Mouse (Mus musculus): ENCODE data around the gene Gm10762.
"Not testable (repeated sequence)": the region's sequence is repeated elsewhere in the genome, so short reads cannot be mapped to it uniquely, and the experiment has no call there.

Gene Gm10762

DNA sequence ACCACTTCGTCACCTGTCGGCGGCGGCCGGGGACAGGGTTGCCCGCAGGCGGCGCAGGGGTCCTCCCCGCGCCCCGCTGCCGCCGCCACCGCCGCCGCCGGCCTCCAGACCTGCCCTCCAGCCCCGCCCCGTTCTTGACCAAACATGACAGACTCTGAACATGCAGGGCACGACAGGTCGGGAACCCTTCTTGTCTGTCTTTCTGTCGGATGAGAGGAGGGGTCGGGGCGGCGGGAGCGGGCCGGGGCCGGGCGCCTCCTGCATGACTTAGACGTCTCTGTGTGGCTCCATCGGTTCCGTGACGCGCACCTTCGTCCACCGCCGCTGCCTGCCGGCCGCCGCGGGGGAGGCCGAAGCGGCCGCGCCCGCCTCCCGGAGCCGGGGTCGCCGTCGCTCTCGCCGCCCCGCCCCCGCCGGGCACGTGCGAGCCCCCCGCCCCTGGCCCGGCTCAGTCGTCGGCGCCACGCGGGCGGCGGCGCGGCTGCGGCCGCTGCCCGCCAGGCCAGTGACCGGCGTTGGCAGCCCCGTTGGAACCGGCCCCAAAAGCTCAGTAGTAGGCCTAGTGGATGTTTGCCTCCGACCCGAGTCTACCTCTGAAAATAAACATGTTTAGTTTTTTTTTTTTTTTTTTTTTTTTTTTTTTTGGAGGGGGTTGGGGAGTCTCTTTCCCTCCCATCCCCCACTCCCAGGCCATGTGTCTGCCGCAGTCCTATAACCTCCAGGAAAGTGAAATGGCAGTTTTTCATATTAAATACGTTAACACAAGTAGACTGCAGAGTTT lies at the start of gene Gm10762:
Gene Gm10762 (minus strand): TSS at position 65 of the 781 bp plus-strand sequence.
- DNase-seq (ENCODE audit: extremely low read depth, low read depth): no peak

DNA sequence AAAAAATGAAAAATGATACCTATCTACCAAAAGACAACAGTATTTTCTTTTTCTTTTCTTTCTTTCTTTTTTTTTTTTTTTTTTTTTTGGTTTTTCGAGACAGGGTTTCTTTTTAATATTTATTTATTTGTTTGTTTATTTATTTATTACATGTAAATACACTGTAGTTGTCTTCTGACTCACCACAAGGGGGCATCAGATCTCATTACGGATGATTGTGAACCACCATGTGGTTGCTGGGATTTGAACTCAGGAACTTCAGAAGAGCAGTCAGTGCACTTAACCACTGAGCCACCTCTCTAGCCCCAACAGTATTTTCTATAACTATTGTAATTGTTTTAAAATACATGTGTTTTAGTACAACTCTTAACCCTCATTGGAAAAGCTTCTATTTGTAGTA lies 41.3 kb upstream of the Gm10762 start:
- DNase-seq (ENCODE audit: extremely low read depth, low read depth): not testable (repeated sequence)

DNA sequence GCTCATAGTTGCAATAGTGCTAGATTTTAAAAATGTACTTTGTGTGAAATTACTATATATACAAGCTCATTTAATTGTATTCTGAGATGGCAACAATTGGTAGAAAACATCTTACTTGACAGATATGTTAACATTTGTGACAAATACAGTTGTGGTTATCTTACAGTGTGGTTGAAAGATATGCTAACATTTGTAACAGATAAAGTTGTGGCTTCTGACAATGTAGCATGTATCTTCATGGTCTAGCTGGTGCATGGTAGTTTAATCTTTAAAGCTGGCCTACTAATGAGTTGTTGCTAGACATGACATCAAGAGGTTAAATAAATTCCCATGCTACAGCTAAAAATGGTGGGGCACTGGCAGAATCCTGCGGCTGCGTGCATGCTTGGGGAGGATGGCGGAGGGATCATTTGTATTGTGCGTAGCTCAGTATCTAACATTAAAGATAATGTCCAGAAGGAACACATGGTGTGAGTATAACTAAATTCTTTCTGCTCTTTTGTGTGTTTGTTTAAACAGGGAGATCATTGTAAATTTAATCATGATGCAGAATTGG lies 38.7 kb upstream of the Gm10762 start:
- DNase-seq (ENCODE audit: extremely low read depth, low read depth): peak; percentile 17

DNA sequence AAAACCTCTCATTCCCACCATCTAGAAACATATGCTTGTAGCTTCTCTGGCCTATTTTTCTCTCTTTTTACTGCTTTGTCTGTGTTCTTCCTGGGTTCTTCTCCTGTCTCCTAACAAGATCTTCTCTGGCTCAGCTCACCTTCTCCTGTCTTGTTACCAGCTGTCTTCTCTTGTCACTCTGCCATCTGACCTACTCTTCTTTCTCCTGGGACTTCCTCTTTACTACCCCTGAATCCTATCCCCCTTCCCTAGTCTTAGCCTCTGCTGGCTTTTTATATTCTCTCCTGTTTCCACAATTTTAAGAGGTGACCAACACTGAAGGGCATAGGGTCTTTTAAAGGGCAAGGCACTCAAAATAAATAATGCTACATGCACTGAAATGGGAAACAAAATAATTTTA lies 37.3 kb upstream of the Gm10762 start:
- DNase-seq (ENCODE audit: extremely low read depth, low read depth): peak; percentile 27

DNA sequence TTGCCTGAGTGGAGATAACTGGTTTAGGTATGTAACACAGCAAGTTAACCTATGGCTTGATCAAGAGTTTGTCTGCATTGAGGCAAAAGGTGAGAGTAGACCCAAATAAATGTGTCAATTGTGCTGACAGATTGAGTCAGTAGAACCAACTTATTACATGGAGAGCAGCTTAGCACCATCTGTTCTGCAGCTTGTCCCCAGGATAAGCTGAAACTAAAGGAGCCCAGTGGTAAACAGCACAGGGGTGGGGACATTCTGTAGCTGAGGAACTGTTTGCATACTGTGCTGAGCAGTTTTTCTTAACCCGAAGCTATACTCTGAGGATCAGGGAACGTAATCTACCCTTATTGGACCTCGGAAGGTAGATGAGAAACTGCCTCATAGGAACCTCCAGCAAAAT lies 17.2 kb upstream of the Gm10762 start:
- DNase-seq (ENCODE audit: extremely low read depth, low read depth): no peak

DNA sequence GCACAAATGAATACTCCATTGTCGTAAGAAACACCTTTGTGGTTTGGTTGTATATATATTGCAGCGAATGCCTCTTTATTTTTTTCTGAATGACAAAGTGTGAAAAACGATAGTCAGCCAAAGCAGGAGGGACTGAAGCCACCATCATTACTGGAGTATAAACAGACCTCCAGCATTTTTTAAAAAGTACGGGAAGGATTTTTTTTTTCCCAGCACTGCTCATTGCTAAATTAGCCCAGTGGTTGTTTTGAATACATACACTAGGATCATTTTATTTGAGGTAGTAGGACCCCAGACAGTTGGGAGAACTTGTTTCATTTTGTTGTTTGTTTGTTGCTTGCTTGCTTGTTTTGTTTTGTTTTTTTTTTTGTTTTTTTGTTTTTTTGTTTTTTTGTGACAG lies 8.0 kb upstream of the Gm10762 start:
- peak; percentile 28 for DNase-seq (ENCODE audit: extremely low read depth, low read depth)

DNA sequence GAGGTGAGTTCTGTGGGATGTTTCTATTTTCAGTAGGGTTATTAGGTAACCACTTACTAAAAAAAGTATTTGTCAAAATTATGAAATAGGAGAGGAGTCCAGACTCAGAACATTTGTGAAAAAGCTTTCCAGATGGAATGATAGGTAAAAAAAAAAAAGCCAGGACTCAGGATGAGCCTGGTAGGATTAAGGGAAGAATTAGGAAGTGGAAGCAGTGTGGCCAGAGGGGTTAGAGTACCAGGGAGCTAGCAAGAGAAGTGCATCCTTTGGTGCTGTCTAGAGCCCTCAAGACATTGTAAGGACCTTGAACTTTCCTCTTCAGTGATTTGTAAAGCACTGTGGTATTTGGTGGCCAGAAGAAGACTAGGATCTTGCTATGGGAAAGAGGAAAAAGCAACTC lies 4.8 kb upstream of the Gm10762 start:
- no peak for DNase-seq (ENCODE audit: extremely low read depth, low read depth)

DNA sequence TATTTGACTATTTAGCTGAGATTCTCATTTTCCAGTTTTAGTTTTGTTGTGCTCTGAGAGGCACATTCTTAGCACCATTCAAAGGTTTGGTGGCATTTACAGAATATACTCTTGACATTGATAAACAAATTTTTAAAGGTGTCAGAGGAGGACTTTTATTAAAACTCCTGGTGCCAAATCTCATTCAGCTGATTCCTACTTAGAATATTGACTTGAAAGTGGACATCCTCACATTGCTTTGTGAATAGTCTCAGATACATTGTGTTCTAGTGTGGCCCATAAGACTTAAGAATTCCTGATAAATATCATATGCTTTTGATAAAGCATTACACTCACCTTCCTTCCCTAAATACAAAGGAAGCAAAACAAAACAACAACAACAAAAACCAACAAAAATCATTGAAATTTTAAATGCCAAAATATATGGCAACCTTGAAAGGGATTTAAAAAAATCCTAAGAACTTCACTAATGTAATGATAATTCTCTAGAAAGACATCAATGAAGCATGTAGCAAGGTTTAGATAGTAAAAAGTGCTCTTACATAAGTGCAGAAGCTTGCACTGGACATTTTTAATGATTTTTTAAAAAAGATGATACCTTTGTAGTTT lies 1.1 kb upstream of the Gm10762 start:
- no peak for DNase-seq (ENCODE audit: extremely low read depth, low read depth)

DNA sequence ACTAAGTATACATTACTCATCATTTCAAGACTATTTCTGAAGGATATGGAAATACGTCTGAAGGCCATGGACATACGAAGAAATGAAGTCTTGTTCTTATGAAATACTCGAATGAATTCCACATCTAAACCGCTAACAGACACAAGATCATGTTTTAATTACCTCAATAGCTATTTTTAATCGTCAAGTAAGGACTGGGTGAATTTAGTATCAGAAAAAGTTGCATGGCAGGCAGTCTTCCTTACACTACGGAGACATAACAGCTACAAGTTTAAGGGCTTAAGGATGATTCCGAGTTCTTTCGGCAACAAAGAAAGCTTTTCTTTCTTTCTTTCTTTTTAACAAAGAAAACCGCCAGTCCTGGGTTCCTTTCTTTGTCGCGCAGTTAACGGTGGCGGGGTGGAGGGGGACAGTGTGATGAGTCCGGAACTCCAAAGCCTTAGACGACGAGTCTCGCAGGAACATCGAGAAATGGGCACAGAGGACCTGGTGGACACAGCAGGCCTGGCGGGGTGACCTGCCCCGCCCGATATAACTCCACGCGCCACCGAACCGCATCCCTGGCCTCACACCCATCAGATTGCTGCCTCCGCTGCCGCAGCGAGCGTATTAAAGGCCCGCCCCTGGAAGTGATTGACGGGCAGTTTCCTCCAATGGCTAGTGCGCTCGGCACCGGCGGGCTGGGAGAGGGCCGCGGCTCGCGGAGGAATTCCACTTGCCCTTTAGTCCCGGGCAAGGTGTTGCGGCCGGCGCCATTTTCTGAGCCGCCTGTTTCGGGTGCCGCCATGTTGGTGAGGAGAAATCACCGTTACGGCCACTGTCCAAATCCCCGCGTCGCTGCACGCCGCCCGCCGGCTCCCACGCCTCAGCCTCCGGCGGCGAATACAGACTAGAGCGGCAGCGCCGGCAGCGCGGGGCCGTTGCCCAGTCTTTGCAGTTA lies 614 bp downstream of the Gm10762 start, which contains the start of gene Zc3h6:
Gene Zc3h6 (plus strand): TSS at position 762 of the 940 bp plus-strand sequence.
- DNase-seq (ENCODE audit: extremely low read depth, low read depth): peak; percentile 88

DNA sequence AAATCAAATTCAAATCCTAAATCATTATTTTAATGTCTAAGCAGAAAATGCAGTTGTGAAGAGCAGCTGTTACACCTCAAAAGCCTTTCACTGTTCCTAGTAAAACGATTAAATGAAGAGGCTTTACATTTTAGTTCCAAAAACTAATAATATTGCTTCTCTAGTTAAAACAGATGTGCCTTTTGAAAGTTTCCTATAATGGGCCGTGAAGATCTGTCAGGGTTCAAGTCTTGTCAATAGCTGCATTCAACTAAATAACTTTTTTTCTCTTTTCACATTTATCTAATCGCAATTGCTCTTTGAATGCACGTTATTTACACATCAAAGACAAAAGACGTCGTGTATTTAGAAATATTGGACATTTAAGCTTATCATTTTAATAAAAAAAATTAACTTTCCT lies 1.3 kb downstream of the Gm10762 start:
- DNase-seq (ENCODE audit: extremely low read depth, low read depth): no peak

DNA sequence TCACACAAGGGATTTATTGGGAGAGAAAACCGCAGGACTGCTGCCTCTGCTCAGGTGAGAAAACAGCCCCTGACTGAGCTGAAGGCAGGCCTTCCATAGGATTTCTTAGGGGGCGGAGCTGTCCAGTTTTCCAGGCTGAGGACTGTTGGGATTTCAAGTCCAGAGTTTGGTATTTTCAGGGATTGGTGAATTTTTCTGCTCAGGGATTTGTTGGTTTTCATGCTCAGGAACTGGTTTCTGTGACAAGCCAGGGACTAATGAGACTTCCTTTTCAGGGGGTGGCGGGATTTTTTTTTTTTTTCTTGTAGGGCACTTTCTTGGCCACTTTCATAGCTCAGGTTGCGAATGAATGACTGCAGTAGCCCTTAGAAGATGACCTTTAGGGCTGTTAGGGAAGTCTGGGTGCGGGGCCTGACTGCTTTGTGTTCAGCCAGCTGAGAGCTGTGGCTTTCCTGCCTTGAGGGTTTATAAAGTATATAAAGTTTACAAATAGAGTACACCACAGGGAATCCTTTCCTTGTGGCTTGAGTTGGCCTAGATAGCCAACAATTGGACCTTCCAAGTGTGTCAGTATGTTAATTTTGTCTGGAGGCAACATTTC lies 1.9 kb downstream of the Gm10762 start:
- DNase-seq (ENCODE audit: extremely low read depth, low read depth): no peak

DNA sequence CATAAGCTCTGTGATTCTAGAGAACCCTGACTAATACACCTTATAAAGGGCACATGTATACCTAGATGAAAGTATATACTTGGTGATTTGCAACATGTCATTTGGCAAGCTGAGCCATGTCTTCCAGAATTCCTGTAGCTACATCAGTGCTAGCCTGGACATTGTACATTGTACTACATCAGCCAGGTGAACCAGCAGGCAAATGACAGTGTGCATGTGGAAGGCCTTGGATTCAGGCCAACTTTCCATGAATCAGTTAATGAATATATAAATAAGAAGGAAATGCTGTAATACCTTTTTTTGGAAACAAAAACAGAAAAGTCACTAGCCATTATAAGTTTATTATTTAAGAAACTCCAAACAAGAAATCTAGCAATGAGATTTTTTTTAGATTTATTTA lies 13.3 kb downstream of the Gm10762 start:
- DNase-seq (ENCODE audit: extremely low read depth, low read depth): no peak

DNA sequence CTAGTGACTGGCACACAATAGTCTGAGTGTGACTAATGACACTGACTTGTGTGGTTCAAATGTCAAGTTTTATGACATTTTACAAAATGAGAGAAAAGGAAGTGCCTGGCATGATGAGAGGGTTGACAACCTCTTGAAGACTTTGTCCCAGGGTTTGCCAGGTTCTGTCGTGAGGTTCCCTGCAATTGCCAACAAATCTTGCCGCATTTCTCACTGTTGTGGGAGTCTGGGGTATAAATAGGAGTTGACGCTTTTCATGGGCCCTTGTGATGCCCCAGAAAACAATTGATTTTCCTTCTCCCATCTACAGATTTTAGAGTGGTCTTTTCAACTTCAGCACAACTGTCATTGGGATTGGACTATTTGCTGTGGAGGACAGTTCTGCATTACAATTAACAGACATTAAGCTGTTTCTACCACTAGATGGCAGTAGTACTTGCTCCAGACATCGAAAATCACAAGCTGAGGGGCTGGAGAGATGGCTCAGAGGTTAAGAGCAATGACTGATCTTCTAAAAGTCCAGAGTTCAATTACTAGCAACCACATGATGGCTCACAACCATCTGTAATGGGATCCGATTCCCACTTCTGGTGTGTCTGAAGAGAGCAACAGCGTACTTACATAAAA lies 19.4 kb downstream of the Gm10762 start:
- peak; percentile 56 for DNase-seq (ENCODE audit: extremely low read depth, low read depth)

DNA sequence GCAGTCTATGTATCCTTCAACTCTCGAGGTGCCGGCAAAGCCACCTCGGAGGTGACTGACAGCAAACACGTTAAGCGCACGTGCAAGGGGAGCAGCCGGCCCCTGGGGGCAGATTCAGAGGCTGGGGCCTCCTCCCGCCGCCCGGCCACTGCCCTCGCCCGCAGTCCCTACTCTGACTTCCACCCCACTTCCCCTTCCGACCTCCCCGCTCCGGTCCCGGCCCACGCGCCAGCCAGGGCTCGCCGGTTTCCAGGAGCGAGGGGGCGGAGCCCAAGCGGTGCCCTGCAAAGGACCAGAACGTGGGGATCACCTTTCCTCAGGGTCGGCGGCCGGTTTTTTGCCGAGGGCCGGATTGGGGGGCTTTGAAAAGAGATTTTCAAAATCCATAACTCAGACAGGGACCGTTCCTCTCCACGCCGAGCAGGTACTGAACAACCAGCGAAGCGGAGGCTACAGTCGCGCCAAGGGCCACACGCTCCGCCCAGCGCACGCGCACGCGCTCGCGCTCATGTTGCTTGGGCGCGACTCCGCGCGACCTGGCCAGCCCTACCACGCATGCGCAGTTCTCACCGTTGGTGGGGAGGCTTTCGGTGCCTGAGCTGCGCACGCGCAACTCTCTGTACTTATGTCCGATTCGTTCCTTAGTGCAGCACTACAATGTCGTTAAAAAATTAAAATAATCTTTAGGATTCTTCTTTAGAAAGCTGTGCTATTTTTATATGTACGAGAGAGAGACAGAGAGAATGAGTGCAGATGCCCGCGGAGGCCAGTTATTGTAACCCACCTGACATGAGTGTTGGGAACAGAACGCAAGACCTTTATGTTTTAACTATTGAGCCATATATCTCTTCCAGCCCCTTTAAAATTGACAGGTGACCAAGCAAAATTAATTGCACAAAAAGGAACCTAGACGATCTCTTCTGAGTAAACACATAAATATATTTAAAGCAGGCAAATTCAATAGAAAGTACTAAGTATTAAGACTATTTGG lies 23.7 kb downstream of the Gm10762 start, which contains the start of gene Zc3h8:
Gene Zc3h8 (minus strand): TSS at position 540 of the 991 bp plus-strand sequence.
- peak; percentile 85 for DNase-seq (ENCODE audit: extremely low read depth, low read depth)

DNA sequence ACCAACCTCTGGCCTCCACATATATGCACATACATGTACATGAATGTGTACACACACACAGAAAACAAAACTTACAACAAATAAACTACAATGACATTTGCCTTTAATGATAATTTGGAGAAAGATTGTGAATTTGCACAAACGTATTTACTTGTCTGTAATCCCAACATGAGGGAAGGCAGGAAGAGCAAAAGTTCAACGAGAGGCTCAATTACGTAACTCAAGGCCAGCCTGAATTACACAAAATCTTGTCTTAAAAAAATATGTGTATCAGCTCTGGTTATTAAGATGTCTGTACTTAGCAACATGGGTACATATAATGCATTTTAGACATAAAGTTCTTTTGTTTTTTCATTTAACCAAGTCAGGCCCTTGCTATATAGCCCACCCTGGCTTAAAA lies 31.3 kb downstream of the Gm10762 start:
- no peak for DNase-seq (ENCODE audit: extremely low read depth, low read depth)

DNA sequence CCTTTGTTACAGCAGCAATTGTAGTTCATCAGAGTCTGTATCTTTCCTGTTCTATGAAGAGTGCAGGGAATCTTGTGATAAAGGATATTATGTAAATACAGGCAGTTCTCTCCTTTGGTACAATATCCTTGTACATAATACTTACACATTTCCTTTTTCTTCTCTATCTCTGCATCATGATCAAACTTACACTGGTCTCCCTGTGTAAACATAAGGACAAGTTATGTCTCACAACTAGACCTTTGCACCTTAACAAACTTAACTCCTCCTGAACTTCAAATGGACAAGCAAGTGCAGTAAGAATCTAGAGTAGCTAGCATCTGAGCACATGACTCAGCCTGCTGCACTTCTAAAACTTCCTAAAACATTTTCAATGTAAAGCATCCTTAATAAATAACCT lies 36.8 kb downstream of the Gm10762 start:
- DNase-seq (ENCODE audit: extremely low read depth, low read depth): no peak

DNA sequence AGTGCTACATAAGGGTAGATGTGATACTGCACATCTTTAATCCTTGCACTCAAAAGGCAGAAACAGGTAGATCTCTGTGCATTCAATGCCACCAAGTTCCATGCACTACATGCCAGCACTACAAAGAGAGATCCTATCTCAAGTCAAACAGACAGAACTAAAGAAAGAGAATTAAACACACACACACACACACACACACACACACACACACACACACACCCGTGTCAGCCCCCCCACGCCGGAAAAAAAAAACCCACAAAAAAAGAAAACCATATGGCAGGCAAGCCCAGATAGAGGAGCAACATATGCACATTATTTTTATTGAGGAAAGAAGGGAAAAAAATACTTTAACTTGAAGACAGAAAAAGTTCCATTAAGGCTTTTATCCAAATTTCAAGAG lies 39.1 kb downstream of the Gm10762 start:
- no peak for DNase-seq (ENCODE audit: extremely low read depth, low read depth)

DNA sequence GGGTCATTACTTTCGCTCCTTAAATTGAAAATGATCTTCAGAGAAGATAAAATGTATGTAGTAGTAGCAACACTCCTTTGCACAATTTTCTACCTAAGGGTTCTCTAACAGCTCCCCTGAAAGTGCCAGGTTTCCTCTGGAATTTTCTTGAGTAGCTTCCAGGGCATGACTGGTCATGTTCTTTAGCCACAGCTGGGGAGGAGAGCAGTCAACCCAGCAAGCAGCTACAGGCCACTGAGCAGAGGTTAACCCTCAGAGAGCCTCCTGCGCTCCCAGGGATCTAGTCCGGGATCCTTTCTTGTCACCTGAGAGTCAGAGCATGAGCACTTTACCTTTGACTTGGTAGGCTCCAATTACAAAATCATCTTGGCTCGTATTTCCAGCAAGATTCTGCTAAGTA lies 42.7 kb downstream of the Gm10762 start:
- DNase-seq (ENCODE audit: extremely low read depth, low read depth): no peak

All from MEL-GATA-1-ER (cell line).